Mouse (Mus musculus) B cell, adult 2 months (primary cell): Measurements from ENCODE around the gene Rras2.

Experiments used
- DNase-seq, 2 experiments: peaks; one replicate each; pipeline ENCODE4 v3.0.0; 2022

The Rras2 gene

DNA sequence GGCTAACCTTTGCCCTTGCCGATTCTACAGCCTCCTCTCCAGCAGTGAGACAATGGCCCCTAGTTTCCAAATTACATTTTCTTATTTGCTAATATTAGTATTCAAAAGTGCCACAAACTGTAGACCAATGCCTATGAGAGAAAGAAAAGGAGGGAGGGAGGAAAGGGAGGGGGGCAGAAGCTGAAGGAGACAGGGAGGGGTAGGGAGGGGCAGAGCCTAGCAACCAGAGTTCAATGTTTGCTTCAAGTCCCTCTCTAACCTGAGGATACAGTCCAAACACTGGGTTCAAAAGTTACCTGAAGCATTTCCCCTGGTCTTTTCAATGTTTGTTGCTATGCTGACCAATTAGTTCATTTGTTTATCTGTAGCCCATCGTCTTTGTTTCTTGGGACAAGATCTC is 7.1 kb downstream of the Rras2 start:
- no peak for DNase-seq

DNA sequence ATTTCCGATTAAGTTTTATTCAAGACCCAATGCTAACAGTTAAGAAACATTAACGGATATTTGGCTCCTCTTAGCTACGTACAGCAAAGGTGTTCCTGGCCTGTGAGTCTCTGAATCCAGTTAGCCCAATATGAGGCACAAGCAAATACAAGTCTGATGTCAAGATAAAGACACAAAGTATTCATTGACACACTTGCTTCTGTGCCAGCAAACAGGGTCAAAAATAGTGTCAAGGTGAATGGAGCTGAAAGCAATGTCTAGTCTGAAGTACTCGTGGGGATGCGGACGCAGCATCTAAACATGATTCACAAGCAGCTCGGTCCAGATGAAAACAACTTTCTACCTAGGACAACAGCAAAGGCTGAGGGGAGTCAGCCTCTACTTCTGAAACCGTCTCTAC is 11.7 kb downstream of the Rras2 start:
- no peak for DNase-seq

DNA sequence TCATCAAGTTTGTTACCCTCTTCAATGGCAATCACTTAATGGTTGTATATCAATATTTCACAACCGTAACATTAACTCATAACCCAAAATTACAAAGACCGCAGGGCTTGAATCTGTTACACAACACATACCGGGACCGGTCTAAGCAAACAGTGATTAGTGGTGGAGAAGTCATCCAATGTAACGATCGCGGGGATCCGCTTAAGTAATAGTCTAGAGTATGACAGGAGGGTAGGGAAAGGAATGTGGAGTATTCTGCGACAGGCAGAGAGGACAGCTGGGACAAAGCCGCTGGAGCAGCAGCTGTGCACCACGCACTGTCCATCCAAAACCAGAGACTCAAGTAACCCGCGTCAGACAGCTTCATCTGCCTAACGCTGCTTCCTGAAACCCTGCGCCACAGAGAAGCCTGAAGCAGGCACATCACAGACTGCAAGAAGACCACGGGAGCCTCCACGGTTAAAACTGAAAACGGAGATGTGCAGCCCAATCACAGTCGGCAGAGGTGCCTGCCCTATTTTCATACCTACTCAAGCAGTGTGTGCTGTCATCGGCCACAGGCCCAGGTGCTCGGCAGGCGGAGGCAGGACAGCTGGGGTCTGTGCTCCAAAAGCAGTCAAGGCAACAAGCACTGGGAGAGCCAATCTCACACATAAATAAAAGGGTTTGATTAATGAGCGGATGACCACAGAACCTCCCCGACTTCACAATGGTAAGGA is 13.8 kb downstream of the Rras2 start:
- DNase-seq, result no peak

DNA sequence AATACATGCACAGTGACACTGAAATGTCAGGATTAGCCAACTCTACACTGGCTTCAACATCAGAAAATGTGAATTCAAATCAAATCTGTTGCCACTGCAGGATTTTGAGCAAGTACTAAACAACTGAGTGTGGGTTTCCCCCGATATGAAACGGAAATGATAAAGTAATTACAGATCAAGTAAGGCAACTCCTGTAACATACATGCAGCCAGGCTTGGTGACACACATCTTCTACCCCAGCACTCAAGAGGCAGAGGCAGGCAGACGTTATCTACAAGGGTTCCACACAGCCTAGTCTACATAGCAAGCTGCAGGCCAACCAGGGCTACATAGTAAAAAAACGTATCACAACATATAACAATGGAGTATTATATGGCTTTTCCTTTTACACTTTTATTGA is 14.4 kb downstream of the Rras2 start:
- DNase-seq, result no peak

DNA sequence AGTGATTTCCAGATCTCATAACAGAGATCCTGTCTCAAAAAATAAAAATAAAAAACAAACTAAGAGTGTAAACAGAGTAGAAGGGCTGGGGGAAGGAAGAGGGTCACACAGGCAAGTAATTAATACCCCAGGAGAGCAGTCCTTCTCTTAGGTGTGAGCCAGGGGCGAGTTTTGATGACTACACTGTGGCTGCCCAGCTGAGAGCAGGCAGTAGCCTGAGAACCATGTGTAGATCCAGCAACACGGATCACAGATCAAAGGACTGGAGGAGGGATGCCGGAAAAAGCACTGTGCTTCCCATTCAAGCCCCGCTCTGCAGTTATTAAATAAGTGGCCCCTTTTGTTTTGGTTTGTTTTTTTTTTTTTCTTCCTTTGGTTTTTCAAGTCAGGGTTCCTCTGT is 15.0 kb downstream of the Rras2 start:
- no peak for DNase-seq

DNA sequence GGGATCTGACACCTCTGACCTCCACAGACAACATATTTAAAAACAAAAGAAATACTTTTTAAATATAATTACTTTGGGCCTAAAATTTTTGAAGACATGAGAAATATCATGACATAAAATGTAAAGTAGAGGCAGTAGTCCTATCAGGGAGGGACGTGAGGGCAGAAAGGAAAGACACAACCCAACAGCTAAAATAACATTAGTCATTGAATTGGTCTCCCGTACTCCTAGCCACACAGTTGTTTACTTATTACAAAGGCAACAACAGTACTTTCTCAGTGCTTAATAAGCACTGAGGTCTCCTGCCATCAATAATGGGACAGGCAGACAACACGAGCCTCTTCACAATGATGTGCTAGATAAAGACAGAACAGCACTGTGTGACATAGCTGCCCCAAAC is 16.2 kb downstream of the Rras2 start:
- no peak for DNase-seq

DNA sequence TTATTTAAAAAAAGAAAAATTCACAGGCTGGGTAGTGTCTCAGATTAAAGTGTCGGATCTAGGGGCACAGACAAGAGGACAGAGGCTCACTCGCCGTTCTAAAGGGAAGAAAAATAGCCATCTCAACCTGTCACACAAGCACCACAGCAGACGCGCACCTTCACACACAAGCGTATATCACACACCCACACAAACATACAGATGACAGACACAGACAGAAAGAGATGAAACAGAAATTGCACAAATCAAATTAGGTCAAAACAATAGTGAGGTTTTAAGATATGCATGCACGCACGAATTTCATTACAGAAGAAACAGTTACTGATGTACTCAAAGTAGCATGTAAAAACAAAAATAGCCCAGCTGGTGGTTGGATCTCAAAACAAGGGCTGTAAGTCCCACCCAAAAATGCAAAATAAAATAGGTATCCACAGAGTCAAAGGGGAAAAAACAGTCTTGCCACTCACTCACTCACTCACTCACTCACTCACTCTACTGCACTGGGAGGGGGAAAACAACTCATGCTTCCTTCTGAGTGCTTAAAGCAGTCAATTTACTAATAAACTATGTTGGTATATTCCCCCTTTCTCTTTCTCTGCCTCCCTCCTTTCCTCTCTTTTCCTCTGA is 23.9 kb downstream of the Rras2 start:
- no peak for DNase-seq

DNA sequence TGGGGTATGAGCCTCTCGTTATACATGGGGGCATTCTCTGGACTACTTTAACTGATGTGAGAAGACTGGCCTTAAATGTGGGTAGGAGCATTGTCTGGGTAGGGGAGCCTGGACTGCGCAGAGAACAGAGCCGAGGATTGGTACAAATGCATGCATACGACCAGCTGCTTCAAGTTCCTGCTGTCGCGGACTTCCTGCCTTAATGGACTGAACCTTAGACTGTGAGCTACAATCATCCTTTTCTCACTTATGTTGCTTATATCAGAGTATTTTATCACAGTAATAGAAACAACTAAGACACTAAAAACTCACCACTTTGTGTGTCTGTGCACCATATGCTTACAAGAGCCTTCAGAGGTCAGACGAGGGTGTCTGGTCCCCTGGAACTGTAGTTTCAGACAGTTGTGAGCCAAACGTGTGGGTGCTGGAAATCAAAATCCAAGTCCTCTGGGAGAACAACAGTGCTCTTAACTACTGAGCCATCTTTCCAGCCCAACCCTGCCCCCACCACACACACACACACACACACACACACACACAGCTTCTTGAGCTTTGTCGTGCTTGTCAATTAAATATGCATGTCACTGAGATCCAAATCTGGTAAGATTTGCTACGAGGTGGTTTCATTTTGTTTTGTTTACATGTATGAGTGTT is 26.6 kb downstream of the Rras2 start:
- no peak for DNase-seq

DNA sequence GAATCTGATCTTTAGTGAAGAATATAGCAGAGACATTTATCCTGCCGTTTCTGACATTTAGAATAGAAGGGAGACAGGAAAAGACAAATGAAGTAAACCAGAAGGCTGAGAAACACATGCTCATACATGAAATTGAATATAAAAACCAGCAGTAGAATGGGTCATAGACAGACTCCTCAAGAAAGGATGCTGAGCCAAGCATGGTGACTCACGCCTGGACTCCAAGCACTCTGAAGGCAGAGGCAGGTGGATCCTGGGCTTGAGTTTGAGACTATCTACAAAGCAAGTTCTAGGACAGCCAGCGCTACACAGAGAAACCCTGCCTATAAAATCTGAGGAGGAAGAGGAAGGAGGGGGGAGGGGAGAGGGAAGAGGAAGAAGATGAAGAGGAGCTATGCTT is 27.4 kb downstream of the Rras2 start:
- DNase-seq, result no peak

DNA sequence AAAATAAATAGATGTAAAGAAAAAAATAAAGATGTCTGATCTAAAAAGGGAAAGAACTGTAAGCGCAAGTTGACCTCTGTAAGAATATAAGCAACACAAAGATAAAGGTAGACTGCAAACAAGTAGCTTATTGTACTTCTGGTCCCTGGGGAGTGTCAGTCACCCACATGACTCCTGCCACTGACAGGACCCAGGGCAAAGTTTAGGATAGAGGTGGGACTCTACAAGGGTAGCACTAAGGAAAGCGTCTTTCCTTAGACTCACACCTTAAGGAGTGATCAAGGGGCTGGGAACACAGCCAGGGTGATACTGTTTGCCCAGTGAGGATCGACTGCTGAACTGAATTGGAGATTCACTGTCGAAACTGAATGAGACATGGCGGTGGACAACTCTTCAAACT is 28.7 kb downstream of the Rras2 start:
- DNase-seq, result no peak

DNA sequence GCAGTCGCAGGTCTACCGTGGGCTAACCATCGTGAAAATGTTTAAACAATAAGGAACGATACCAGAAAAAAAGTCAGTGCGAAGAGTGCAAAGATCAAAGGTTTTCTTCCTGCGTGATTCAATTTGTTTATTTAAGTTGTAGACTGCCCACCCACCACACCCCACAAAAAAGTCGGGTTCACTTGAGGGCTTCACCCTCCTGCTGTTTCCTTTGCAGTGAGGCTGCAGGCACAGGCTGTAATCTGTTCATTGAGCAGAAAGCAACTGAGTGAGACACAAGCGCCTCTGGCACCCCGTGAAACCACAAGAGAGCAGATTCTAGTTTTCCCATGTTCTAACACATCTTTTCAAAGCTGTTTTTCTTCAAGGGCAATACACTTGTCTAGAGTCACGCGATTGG is 29.6 kb downstream of the Rras2 start:
- DNase-seq, result peak in 1 of 2 experiments; percentile 35

DNA sequence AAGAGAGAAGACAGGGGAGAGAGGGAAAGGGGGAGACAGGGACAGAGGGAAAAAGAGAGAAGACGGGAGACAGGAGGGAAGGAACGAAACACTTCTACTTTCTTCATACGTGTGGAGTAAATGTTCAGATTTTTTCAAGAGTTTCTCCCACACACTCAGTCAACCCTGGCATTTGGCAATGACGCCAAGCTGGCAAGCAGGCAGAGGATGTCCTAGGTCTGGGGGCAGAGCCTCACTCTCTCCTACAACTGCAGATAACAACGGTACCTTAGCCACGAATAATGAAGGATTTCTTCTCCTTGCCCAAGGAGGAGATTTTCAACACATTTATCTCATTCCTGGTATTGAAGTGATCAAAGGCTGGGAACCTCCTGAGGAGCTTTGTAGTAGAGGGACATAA is 30.2 kb downstream of the Rras2 start:
- no peak for DNase-seq

DNA sequence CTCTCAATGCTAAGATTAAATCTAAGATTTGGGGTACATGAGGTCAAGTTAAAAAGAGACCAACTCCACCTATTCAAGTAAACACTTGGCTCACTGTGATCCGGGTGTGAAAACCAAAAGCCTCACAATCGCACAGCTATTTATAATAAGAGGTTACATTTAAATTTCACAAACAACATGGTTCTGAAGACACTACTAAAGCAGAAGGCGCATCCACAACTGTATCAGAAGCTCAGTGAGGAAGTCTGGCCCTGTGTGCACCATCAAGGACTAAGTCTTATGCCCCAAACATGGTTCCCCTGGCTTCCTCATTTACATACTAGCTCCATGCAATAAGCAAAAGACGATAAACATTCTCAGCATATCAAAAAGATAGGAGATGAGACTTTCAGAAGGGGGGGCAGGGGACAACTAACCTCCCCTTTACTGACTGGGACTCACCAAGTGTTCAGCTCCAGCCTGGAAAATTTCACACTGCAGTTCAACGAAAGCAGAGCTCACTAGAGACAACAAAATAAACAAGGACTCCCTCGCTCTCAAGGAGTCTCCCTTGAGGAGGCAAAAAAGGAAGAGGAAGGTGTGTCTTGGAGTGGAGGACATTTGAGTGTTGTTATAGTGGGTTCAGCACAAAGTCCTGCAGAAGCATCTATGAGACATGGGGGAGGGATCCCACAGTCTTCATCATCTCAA is 31.4 kb downstream of the Rras2 start:
- DNase-seq, result peak; percentile 46 to 48

DNA sequence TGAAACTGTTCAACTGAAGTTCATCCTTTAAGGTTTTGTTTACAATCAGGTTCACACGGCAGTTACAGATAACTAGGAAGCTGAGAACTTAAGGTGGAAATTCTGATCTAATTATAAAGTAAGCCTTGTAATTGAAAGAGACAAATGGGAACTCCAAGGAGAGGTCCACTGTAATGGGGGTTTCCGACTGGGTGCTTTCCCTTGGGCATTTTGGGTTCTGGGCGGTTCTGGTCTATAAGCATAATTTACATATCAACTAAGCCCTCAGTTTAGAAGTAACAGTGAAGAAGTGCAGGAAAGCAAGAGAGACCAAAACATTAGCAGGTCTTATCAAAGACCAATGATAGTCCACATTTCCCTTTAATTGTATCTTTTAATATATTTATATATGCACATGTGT is 33.8 kb downstream of the Rras2 start:
- peak; percentile 78 to 83 for DNase-seq

DNA sequence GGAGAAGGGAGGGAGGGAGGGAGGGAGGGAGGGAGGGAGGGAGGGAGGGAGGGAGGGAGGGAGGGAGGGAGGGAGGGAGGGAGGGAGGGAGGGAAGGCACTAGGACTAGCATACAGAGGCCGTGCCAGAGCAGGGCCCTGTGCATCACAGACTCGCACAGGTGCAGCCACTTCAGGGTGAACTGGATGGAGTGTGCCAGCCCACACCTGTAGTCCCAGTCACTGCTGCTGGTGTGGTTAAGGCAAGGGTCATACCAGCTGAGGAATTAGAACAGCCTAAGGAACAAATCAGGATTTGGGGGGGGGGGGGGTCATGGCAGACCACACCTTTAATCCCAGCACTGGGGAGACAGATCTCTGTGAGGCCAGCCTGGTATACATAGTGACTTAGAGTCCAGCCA is 34.5 kb downstream of the Rras2 start:
- no peak for DNase-seq

DNA sequence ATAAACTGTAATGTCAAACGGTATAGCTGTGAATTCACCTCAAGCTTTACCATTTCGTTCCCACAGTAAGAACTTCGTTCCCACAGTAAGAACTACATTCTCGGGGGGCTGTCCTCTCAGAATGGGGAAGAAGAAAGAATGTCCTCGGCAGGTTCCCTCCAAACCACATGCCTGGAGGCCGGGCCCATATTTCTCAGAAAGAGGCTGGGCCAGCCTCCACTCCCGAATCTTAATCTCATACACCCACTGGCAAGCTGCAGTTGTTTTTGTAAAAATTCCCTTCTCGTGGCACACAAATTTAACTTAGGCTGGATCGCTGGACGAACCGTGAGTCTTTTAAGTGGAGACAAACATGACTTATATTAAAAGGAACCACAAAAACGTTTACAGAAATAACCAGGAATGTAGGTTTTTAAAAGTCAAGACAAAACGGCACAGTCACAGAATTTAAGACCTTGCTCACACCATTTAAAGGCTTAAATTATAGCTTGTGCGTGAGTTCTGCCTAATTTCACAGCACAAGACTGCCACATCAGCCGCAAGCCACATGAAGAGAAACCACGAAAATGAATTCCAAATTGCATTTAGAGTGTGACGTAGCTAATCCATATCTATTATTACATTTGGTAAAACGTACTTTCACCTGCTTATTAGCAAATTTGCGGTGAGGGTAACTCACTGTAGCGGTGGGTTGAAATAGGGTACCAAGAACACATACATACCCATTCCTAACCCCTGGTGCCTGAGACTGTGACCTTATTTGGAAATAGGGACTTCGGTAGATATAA is 35.8 kb downstream of the Rras2 start:
- no peak for DNase-seq

DNA sequence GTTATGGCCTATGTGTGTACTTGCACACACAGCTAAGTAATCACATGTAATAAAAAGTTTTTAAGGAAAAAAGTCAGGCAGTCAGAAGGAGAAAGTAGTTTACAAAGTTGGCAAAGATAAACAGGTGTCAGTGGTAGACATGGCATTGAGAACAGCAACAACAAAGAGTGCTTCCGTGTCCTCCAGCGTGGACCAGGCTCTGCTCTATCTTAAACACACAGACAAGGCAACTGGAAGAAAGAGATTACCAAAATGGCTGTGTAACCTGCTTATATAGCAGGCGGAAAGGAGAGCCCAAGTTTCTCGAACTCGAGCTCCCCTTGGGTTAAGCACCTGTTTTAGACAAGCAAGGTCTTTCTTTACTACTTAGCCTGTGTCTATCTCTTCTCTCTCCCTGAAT is 37.3 kb downstream of the Rras2 start:
- no peak for DNase-seq

DNA sequence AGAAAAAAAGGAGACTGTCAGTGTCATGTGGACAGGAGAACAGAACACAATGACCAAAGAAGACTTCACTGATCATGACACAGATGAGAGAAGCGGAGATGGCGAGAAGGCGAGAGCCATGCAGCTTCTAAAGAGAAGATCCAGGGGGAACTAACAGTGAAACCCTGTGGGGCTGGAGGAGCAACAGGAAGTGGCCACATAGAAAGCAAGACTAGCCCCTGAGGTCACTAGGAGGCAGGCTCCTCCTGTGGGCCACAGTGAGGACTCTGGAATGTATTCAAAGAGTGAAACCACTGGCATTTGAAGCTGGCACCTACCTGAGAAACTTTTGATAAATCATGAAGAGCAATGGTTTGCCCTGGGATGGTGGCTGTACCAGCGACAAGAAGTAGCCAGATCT is 38.2 kb downstream of the Rras2 start:
- no peak for DNase-seq

DNA sequence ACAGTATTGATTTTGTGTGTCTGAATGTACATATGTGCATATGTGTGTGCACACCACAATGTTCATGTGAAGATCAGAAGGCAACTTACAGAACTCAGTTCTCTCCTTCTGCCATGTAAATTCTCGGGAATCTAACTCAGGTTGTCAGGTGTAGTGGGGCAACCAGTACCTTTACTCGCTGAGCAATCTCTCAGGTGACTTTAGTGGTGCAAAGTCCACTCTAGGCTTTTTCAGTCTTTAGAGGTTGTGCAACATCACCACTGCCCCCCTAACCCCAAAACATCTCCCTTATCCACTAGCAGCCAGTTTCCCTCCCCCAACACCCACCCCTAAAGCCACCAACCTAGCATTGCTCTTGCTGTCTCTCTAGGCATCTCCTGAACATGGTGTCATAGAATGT is 43.0 kb downstream of the Rras2 start:
- no peak for DNase-seq

DNA sequence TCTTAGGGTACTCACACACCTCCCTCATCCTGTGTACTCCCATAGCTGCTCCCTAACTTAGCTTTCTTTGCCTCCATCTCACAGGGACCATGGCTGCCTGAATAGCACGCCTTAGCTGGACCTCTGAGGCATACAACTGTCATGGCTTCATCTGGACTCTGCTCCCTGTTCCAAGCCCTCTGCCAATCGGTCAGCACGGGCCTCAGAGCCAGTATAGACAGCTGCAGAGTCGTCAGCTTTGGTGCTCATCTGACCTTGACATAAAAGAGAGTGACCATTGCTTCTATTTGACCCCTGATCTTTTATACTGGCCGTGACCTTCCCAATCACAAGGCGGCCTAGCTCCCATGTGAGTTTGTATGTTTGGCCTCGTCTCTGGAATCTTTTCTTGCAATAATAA is 43.4 kb downstream of the Rras2 start:
- DNase-seq, result no peak

DNA sequence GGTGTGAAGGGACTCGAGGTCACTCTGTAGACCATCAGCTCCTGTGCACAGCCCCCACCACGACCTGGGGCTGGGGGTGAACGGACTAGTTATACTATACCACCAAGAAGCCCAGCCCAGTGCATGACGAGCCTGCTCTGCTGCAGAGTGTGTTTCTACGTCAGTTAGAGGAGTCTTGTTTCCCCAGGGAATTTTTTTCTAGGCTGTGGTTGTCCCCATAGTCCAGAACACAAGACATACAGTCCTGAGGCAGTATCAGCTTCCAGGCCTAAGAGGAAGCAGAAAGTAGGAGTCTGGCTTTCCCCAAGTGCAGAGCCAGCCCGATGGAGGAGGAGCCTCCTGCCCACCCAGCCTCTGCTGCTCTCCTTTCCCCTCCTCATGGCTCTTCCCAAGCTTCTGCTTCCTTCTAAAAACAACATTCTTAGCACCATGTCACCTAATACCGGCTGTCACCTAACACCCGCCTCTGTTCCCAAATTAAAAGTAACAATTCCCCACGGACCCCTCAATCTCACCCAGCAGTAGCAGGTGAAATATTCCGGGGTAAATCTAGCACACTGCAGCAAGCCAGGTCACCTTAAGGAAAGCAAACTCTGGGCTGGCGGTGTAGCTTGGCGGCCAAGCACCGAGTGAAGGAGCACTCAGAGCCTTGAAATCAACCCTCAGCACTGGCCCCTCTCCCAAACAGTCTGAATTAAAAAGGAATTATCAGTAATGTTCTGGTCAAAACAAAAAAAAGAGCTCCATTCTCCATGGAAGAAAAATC is 45.5 kb downstream of the Rras2 start:
- DNase-seq, result no peak

DNA sequence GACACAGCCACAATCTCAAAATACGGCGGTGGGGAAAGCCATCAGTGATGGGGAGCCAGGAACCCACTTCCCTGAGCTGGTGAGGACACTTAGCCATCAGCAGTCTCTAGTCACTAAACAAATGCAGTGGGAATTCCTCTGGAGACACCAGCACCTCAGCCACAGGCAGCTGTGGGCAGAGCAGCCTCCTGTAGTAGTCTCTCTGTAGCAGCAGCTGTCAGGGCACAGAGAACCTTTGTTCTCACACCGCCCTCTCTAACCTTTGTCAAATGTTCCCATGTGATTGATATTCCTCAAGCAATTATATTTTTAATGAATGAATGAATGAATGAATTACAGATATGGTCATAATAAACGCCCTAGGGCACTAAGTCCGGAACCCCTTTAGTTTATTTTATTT is 46.2 kb downstream of the Rras2 start:
- no peak for DNase-seq
